Mouse (Mus musculus) neural tube, embryonic 11.5 days (tissue): Measurements from ENCODE around the gene Tmprss3. TPM values are rescaled to one million over a fixed set of nuclear protein-coding genes. Genes with fewer than 3 reads are reported as not detected.

ENCODE experiments used
- ATAC-seq: fragments of 200-750 bp; cut with Nextera tagmentation; 2 replicates; pipeline ENCODE4 v1.8.0; 2017; ENCODE audit warnings: moderate number of reproducible peaks, mild to moderate bottlenecking, moderate TSS enrichment, moderate library complexity; ENCODE audit not compliant: insufficient read depth, low FRiP score, low TSS enrichment
- DNase-seq: peaks from one replicate; pipeline ENCODE4 v3.0.0-alpha.2; 2015; ENCODE audit warnings: low spot score
- H3K27ac ChIP-seq: fragments of 300-500 bp; sonication (generic); 2 replicates; pipeline ENCODE4 v1.5.1; 2014; ENCODE audit warnings: low read depth, mild to moderate bottlenecking, low read length
- H3K27me3 ChIP-seq: fragments of 300-500 bp; sonication (generic); 2 replicates; pipeline ENCODE4 v1.6.1; 2014; ENCODE audit warnings: mild to moderate bottlenecking, low read length, mixed read lengths; ENCODE audit not compliant: control insufficient read depth, insufficient read depth
- H3K36me3 ChIP-seq: fragments of 300-500 bp; sonication (generic); 2 replicates; pipeline ENCODE4 v1.6.1; 2014; ENCODE audit warnings: mild to moderate bottlenecking, low read length, moderate library complexity, mixed read lengths; ENCODE audit not compliant: control insufficient read depth, insufficient read depth
- H3K4me1 ChIP-seq: fragments of 300-500 bp; sonication (generic); 2 replicates; pipeline ENCODE4 v1.6.1; 2014; ENCODE audit warnings: low read length, mixed read lengths; ENCODE audit not compliant: control insufficient read depth, insufficient read depth
- H3K4me2 ChIP-seq: fragments of 300-500 bp; sonication (generic); 2 replicates; pipeline ENCODE4 v1.6.1; 2014; ENCODE audit warnings: low read depth, mild to moderate bottlenecking, moderate library complexity
- H3K4me3 ChIP-seq: fragments of 300-500 bp; sonication (generic); 2 replicates; pipeline ENCODE4 v1.5.1; 2014; ENCODE audit warnings: low read depth, low read length
- H3K9ac ChIP-seq: fragments of 300-500 bp; sonication (generic); 2 replicates; pipeline ENCODE4 v1.6.1; 2014; ENCODE audit warnings: mild to moderate bottlenecking, low read length
- H3K9me3 ChIP-seq: fragments of 300-500 bp; sonication (generic); 2 replicates; pipeline ENCODE4 v1.6.1; 2016; ENCODE audit warnings: low read length; ENCODE audit not compliant: control insufficient read depth
- WGBS: fragments of 180-500 bp; shearing (Covaris S2); extraction: QIAGEN DNeasy Blood & Tissue Kit; methylation state at CpG from one replicate; pipeline ENCODE4 v1.1.7; 2014; 5-methylcytosine and 5-hydroxymethylcytosine counted together
- polyA plus RNA-seq: library from polyadenylated mRNA; unstranded; fragments of >200 nt; fragmentation: Nextera tagmentation; extraction: Ambion mirVana; gene quantifications from 2 replicates; pipeline ENCODE4 v1.2.1, GENCODE M21; 2014

Tmprss3 gene
- polyA plus RNA-seq, 1 experiment from 2014 or later = not detected

DNA sequence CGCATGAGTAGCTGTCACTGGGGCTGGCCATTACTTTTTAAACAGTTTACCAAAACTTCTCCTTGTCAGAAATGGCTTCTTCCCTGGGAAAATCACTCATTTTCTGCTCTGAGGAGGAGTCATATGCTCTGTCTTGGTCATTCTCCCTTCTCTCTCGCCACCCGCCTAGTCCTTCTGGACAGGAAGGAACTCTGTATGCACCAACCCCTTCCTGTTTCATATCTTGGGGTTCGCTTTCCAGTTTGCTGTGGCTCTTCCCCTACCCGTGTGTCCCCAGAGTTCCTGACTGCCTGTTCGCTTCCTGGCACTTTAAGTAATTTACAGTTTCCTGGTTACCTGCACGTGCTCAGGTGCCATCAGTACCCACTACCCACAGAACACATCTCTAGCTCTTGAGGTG is 28.2 kb upstream of the Tmprss3 start:
- no peaks in the 10 kb centered on the region for H3K9me3 ChIP-seq
- DNase-seq (no peak), ATAC-seq (no peak)
- H3K4me1 ChIP-seq = no peaks in the 10 kb centered on the region
- no peaks in the 10 kb centered on the region for H3K27me3 ChIP-seq
- no peak overlapping the region for H3K4me2 ChIP-seq
- no peak overlapping the region for H3K27ac ChIP-seq
- no peaks in the 10 kb centered on the region for H3K36me3 ChIP-seq
- WGBS = 86% methylated on average over 7 of the region's 7 CpGs
- H3K9ac ChIP-seq = no peak overlapping the region
- no peak overlapping the region for H3K4me3 ChIP-seq

DNA sequence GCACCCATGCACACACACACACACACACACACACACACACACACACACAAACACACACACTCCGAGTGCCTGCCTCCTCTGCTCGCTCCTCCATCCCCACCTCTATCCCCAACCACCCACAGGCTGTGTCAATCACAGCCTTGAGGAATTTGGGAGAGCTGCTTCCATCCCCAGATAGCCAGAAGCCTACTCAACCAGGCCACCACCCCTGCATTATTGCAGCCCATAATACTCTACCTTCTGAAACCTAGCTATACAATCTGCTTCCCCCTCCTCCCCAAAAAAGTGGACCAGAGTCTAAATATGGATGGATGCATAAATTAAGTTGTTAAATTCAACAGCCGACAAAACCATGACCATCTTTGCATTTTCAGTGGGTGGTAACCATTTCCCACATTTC is 27.6 kb upstream of the Tmprss3 start:
- WGBS = 70% methylated on average over 3 of the region's 3 CpGs
- H3K27me3 ChIP-seq = no peaks in the 10 kb centered on the region

GRCm38 (mm10) chr17:31224591-31224990 is 25.8 kb upstream of the Tmprss3 start:
- Histone ChIP-seq H3K4me3 (no peak overlapping the region), H3K36me3 (no peaks in the 10 kb centered on the region), H3K4me1 (no peaks in the 10 kb centered on the region), H3K4me2 (no peak overlapping the region), H3K9me3 (no peaks in the 10 kb centered on the region), H3K27ac (no peak overlapping the region), H3K9ac (no peak overlapping the region), H3K27me3 (no peaks in the 10 kb centered on the region)
- ATAC-seq = no peak
- DNase-seq = no peak
- 75% methylated on average over 8 of the region's 8 CpGs for WGBS

More for the DNA sequence above, 27.6 kb upstream of the Tmprss3 start:
- Histone ChIP-seq H3K4me2 (no peak overlapping the region), H3K4me3 (no peak overlapping the region), H3K27ac (no peak overlapping the region), H3K36me3 (no peaks in the 10 kb centered on the region), H3K9me3 (no peaks in the 10 kb centered on the region), H3K9ac (no peak overlapping the region), H3K4me1 (no peaks in the 10 kb centered on the region)
- DNase-seq (no peak), ATAC-seq (no peak)

GRCm38 (mm10) chr17:31223835-31224234 is 25.1 kb upstream of the Tmprss3 start:
- 69% methylated on average over 7 of the region's 7 CpGs for WGBS
- H3K4me3 ChIP-seq = no peak overlapping the region
- H3K9me3 ChIP-seq = no peaks in the 10 kb centered on the region
- ATAC-seq (no peak), DNase-seq (no peak)
- H3K4me2 ChIP-seq = no peak overlapping the region
- no peak overlapping the region for H3K9ac ChIP-seq
- no peaks in the 10 kb centered on the region for H3K36me3 ChIP-seq
- no peak overlapping the region for H3K27ac ChIP-seq
- no peaks in the 10 kb centered on the region for H3K27me3 ChIP-seq
- H3K4me1 ChIP-seq = no peaks in the 10 kb centered on the region

DNA sequence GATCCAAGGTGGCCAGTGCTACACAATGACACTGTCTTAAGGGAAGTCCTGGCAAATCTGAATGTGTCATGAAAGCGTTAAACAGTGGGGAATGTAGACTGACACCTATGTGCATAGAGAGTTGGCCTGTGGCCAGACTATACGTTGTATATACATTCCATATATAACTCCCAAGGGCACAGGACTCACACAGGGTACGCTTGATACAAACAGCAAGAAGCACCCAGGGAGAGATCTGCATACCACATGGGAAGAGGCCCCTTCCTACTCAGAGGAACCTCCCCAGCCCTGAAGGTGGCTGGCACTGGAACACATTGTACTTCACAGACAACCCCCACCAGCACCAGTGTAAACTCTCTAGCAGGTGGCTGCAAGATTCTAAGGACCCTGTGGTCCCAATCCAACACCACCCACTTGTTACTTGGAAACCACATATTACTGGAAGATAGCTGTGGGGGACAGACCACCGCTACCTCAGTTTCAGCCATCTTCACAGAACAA is 24.1 kb upstream of the Tmprss3 start:
- Histone ChIP-seq H3K9ac (no peak overlapping the region), H3K27me3 (no peaks in the 10 kb centered on the region), H3K4me2 (no peak overlapping the region), H3K4me1 (no peaks in the 10 kb centered on the region), H3K36me3 (no peaks in the 10 kb centered on the region), H3K9me3 (no peaks in the 10 kb centered on the region), H3K27ac (no peak overlapping the region), H3K4me3 (no peak overlapping the region)
- WGBS = 84% methylated on average over 4 of the region's 4 CpGs
- no peak for DNase-seq
- ATAC-seq = no peak

- no peaks in the 10 kb centered on the region for H3K36me3 ChIP-seq
- 56% methylated on average over 5 of the region's 5 CpGs for WGBS
- no peak overlapping the region for H3K27ac ChIP-seq
- no peaks in the 10 kb centered on the region for H3K9me3 ChIP-seq
- H3K9ac ChIP-seq = no peak overlapping the region
- H3K4me3 ChIP-seq = no peak overlapping the region
- no peak overlapping the region for H3K4me2 ChIP-seq
- ATAC-seq (no peak), DNase-seq (no peak)
- no peaks in the 10 kb centered on the region for H3K4me1 ChIP-seq
- no peaks in the 10 kb centered on the region for H3K27me3 ChIP-seq
Observed at GRCm38 (mm10) chr17:31216068-31216955, 17.5 kb upstream of the Tmprss3 start.

- WGBS = 87% methylated on average over 6 of the region's 6 CpGs
- no peak overlapping the region for H3K9ac ChIP-seq
- ATAC-seq = no peak
Observed at GRCm38 (mm10) chr17:31211881-31212280, 13.1 kb upstream of the Tmprss3 start.

DNA sequence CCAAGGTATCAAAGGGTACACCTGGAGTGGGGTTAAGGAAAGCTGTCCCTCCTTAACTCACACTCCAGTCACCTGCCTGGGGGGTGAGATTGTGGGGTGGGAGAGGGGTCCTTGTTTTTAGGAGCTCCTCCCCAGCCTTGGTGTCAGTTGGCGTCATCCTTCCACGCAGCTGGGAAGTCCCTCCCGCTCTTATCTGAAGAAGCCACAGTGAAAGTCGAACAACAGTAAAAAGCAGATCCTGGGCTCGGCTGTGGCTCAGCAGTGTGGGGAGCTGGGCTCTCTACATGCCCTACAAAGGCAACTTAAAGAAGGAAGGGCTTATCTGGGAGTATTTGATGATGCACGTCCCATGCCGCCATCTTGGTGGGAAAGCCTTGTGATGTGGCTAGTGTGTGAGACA is 11.5 kb upstream of the Tmprss3 start:
- H3K36me3 ChIP-seq = no peaks in the 10 kb centered on the region
- 89% methylated on average over 7 of the region's 7 CpGs for WGBS

More at GRCm38 (mm10) chr17:31211881-31212280, 13.1 kb upstream of the Tmprss3 start:
- H3K9me3 ChIP-seq = no peaks in the 10 kb centered on the region
- H3K4me3 ChIP-seq = no peak overlapping the region
- no peaks in the 10 kb centered on the region for H3K36me3 ChIP-seq
- H3K4me2 ChIP-seq = no peak overlapping the region
- H3K27ac ChIP-seq = no peak overlapping the region
- DNase-seq = no peak
- H3K4me1 ChIP-seq = no peaks in the 10 kb centered on the region
- no peaks in the 10 kb centered on the region for H3K27me3 ChIP-seq

DNA sequence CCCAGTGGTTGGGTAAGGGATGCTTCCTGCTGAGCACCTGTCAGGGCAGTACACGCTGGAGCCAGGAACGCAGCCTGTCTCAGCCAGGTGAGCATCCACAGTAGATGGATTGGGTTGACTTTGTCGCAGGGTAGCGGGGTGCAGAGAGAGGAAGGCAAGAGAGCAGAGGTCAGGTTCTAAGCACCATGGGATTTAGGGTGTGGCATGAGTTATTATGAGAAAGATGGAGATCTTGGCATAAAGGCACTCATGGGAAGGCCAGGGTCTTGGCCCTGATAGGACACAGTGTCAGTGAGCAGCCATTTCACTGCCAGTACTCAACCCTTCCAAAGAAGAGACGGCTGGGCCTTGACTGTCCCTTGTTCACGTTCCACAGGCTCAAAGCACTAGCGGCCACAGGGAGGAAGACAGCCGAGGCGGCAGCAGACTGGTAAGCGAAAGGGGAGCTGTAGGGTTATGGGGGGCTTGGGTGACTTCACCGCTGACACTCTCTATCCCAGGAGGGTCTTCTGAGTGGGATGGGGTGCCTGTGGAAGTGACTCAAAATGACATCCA is 10.7 kb upstream of the Tmprss3 start:
- Histone ChIP-seq H3K9me3 (no peaks in the 10 kb centered on the region), H3K27ac (no peak overlapping the region), H3K4me3 (no peak overlapping the region), H3K27me3 (no peaks in the 10 kb centered on the region), H3K4me1 (no peaks in the 10 kb centered on the region), H3K4me2 (no peak overlapping the region), H3K9ac (no peak overlapping the region), H3K36me3 (no peaks in the 10 kb centered on the region)
- ATAC-seq (no peak), DNase-seq (no peak)
- 93% methylated on average over 11 of the region's 11 CpGs for WGBS

More for the DNA sequence above, 11.5 kb upstream of the Tmprss3 start:
- Histone ChIP-seq H3K27ac (no peak overlapping the region), H3K27me3 (no peaks in the 10 kb centered on the region), H3K4me2 (no peak overlapping the region), H3K4me1 (no peaks in the 10 kb centered on the region), H3K4me3 (no peak overlapping the region), H3K9ac (no peak overlapping the region), H3K9me3 (no peaks in the 10 kb centered on the region)
- DNase-seq (no peak), ATAC-seq (no peak)
